Mouse (Mus musculus) CH12.LX (cell line): Measurements from ENCODE around the gene Usp6nl. TPM values are rescaled to one million over a fixed set of nuclear protein-coding genes. Genes with fewer than 3 reads are reported as not detected.

Experiments
- DNase-seq: peaks from one replicate; pipeline ENCODE4 v3.0.0-alpha.2; 2013; ENCODE audit errors: extremely low read depth
- H3K27ac ChIP-seq: 2 replicates; pipeline ENCODE4 v1.5.1; 2012; ENCODE audit warnings: low read depth, mild to moderate bottlenecking, control low read depth, moderate library complexity; ENCODE audit not compliant: insufficient read depth
- H3K27me3 ChIP-seq: replicated peaks from 2 replicates; pipeline ENCODE3; 2012; ENCODE audit warnings: inconsistent platforms
- H3K36me3 ChIP-seq, 2 experiments: replicated peaks in 1 of 2; 2 replicates each; pipeline versions ENCODE3 to v1.6.1; 2012; ENCODE audit warnings: inconsistent platforms in 1 of 2, low read length in 1 of 2, mild to moderate bottlenecking in 1 of 2, mixed read lengths in 1 of 2, moderate library complexity in 1 of 2; ENCODE audit not compliant: control insufficient read depth in 1 of 2, insufficient read depth in 1 of 2
- H3K4me1 ChIP-seq, 2 experiments: 2 replicates each; pipeline ENCODE4 v1.6.1; 2012; ENCODE audit warnings: inconsistent platforms in 1 of 2, moderate library complexity in 1 of 2; ENCODE audit not compliant: insufficient read depth in 2 of 2, control insufficient read depth in 1 of 2
- H3K4me2 ChIP-seq: 2 replicates; pipeline ENCODE4 v1.6.1; 2012; ENCODE audit warnings: low read depth, mild to moderate bottlenecking, control low read depth; ENCODE audit not compliant: poor library complexity, insufficient read depth, severe bottlenecking
- H3K4me3 ChIP-seq, 3 experiments: fragments of 150-350 bp in 1 of 3; sonication (generic) in 1 of 3; replicated peaks in 1 of 3; 2 replicates each; pipeline versions ENCODE3 to v1.5.1; 2011 to 2012; ENCODE audit warnings: low read depth in 2 of 3, low read length in 2 of 3, mild to moderate bottlenecking in 2 of 3, moderate library complexity in 2 of 3, control low read depth in 1 of 3, improper control_type of control experiment in 1 of 3, inconsistent platforms in 1 of 3, mixed read lengths in 1 of 3; ENCODE audit not compliant: poor library complexity in 1 of 3
- H3K79me2 ChIP-seq: replicated peaks from 2 replicates; pipeline ENCODE4 v1.6.1; 2012; ENCODE audit warnings: mild to moderate bottlenecking, moderate library complexity; ENCODE audit not compliant: control insufficient read depth, poor library complexity, insufficient read depth, severe bottlenecking; ENCODE audit errors: extremely low read depth
- H3K9ac ChIP-seq: 2 replicates; pipeline ENCODE4 v1.6.1; 2012; ENCODE audit warnings: low read depth, mild to moderate bottlenecking, control low read depth, moderate library complexity; ENCODE audit not compliant: insufficient read depth
- H3K9me3 ChIP-seq: replicated peaks from 2 replicates; pipeline ENCODE3; 2012; ENCODE audit warnings: low read length, inconsistent platforms, mixed read lengths
- BHLHE40 ChIP-seq: IDR thresholded peaks from 2 replicates; pipeline ENCODE4 v1.6.1; 2011; ENCODE audit warnings: mild to moderate bottlenecking, low read depth, low read length, improper control_type of control experiment
- CHD1 ChIP-seq: IDR thresholded peaks from 2 replicates; pipeline ENCODE4 v1.6.1; 2012; ENCODE audit warnings: low read depth, low read length, improper control_type of control experiment, inconsistent platforms
- CTCF ChIP-seq, 2 experiments: IDR thresholded peaks in 1 of 2; conservative IDR thresholded peaks in 1 of 2; 2 replicates each; pipeline ENCODE4 v1.5.1; 2011 to 2012; ENCODE audit warnings: low read depth in 2 of 2, low read length in 2 of 2, improper control_type of control experiment in 1 of 2, inconsistent platforms in 1 of 2, mild to moderate bottlenecking in 1 of 2, moderate library complexity in 1 of 2
- ELF1 ChIP-seq: IDR thresholded peaks from 2 replicates; pipeline ENCODE4 v1.6.1; 2014; ENCODE audit warnings: low read depth, mild to moderate bottlenecking, inconsistent platforms, low read length, improper control_type of control experiment
- GABPA ChIP-seq: IDR thresholded peaks from 2 replicates; pipeline ENCODE4 v1.6.1; 2012; ENCODE audit warnings: low read depth, low read length, improper control_type of control experiment, inconsistent platforms; ENCODE audit not compliant: insufficient replicate concordance
- HCFC1 ChIP-seq: IDR thresholded peaks from 2 replicates; pipeline ENCODE4 v1.6.1; 2012; ENCODE audit warnings: low read depth, mild to moderate bottlenecking, inconsistent platforms, low read length, improper control_type of control experiment
- IRF4 ChIP-seq: IDR thresholded peaks from 2 replicates; pipeline ENCODE4 v1.6.1; 2014; ENCODE audit warnings: low read depth, mild to moderate bottlenecking, inconsistent platforms, low read length, improper control_type of control experiment
- JUN ChIP-seq: IDR thresholded peaks from 2 replicates; pipeline ENCODE4 v1.6.1; 2011; ENCODE audit warnings: low read depth, mild to moderate bottlenecking, low read length, improper control_type of control experiment, moderate library complexity; ENCODE audit not compliant: insufficient read depth
- JUND ChIP-seq: conservative IDR thresholded peaks from 2 replicates; pipeline ENCODE4 v1.6.1; 2011; ENCODE audit warnings: low read depth, low read length, improper control_type of control experiment
- KAT2A ChIP-seq: IDR thresholded peaks from 2 replicates; pipeline ENCODE4 v1.6.1; 2012; ENCODE audit warnings: low read length, improper control_type of control experiment, inconsistent platforms; ENCODE audit not compliant: insufficient replicate concordance
- MAFK ChIP-seq: IDR thresholded peaks from 2 replicates; pipeline ENCODE4 v1.6.1; 2011; ENCODE audit warnings: low read length, improper control_type of control experiment; ENCODE audit not compliant: insufficient replicate concordance
- MAX ChIP-seq: IDR thresholded peaks from 2 replicates; pipeline ENCODE4 v1.6.1; 2011; ENCODE audit warnings: low read length, improper control_type of control experiment
- MAZ ChIP-seq: IDR thresholded peaks from 2 replicates; pipeline ENCODE4 v1.6.1; 2012; ENCODE audit warnings: low read depth, mild to moderate bottlenecking, inconsistent platforms, low read length, improper control_type of control experiment, moderate library complexity
- MEF2A ChIP-seq: IDR thresholded peaks from 2 replicates; pipeline ENCODE4 v1.6.1; 2014; ENCODE audit warnings: low read depth, mild to moderate bottlenecking, inconsistent platforms, low read length, improper control_type of control experiment, borderline replicate concordance
- MXI1 ChIP-seq: IDR thresholded peaks from 2 replicates; pipeline ENCODE4 v1.6.1; 2011; ENCODE audit warnings: mild to moderate bottlenecking, low read depth, low read length, improper control_type of control experiment
- MYC ChIP-seq: IDR thresholded peaks from 2 replicates; pipeline ENCODE4 v1.6.1; 2011; ENCODE audit warnings: low read depth, mild to moderate bottlenecking, improper control_type of control experiment, low read length
- NELFE ChIP-seq: IDR thresholded peaks from 2 replicates; pipeline ENCODE4 v1.6.1; 2011; ENCODE audit warnings: low read depth, low read length, improper control_type of control experiment
- POLR2AphosphoS2 ChIP-seq: IDR thresholded peaks from 2 replicates; pipeline ENCODE4 v1.6.1; 2011; ENCODE audit warnings: low read depth, low read length, improper control_type of control experiment
- RCOR1 ChIP-seq: conservative IDR thresholded peaks from 2 replicates; pipeline ENCODE4 v1.6.1; 2012; ENCODE audit warnings: low read depth, mild to moderate bottlenecking, inconsistent platforms, low read length, improper control_type of control experiment
- SIN3A ChIP-seq: IDR thresholded peaks from 2 replicates; pipeline ENCODE4 v1.6.1; 2012; ENCODE audit warnings: low read length, improper control_type of control experiment, inconsistent platforms
- SMC3 ChIP-seq: IDR thresholded peaks from 2 replicates; pipeline ENCODE4 v1.6.1; 2011; ENCODE audit warnings: low read depth, low read length, improper control_type of control experiment
- TCF12 ChIP-seq: IDR thresholded peaks from 2 replicates; pipeline ENCODE4 v1.6.1; 2014; ENCODE audit warnings: low read depth, mild to moderate bottlenecking, inconsistent platforms, low read length, improper control_type of control experiment
- USF1 ChIP-seq: IDR thresholded peaks from 2 replicates; pipeline ENCODE4 v1.6.1; 2014; ENCODE audit warnings: low read depth, mild to moderate bottlenecking, inconsistent platforms, low read length, improper control_type of control experiment
- ZC3H11A ChIP-seq: IDR thresholded peaks from 2 replicates; pipeline ENCODE4 v1.6.1; 2012; ENCODE audit warnings: low read depth, mild to moderate bottlenecking, inconsistent platforms, low read length, improper control_type of control experiment
- ZMIZ1 ChIP-seq: IDR thresholded peaks from 2 replicates; pipeline ENCODE4 v1.6.1; 2012; ENCODE audit warnings: low read depth, mild to moderate bottlenecking, inconsistent platforms, low read length, improper control_type of control experiment
- dilution Hi-C: fragments of 300-500 bp; cut with MboI; formaldehyde crosslinking; loops from 2 replicates; pipeline ENCODE4 v1.14.3; 2020; ENCODE audit warnings: low sequenced_read_pairs; ENCODE audit not compliant: extremely low pct_unique_long_range_greater_than_20kb, extremely low pct_ligation_motif_present
- in situ Hi-C: fragments of 300-500 bp; cut with MboI; formaldehyde crosslinking; loops from 3 replicates; pipeline ENCODE4 v1.14.3; 2019; ENCODE audit warnings: low sequenced_read_pairs, low pct_ligation_motif_present, low pct_unique_long_range_greater_than_20kb, mixed read lengths
- polyA plus RNA-seq: library from polyadenylated mRNA; unstranded; fragments of >175 nt; gene quantifications from 2 replicates; pipeline ENCODE4 v1.2.1, GENCODE M21; 2012; ENCODE audit warnings: low read depth; ENCODE audit not compliant: insufficient read length
- total RNA-seq, 2 experiments: library from RNA; depleted of rRNA; stranded (reverse); fragments of 300-350 nt in 1 of 2; fragments of >200 nt in 1 of 2; gene quantifications; 2 replicates each; pipeline ENCODE4 v1.2.3; 2012 to 2014

Usp6nl gene
- total and polyA plus RNA-seq, 3 experiments: 4.1 to 12.1 (median 4.6) TPM

DNA sequence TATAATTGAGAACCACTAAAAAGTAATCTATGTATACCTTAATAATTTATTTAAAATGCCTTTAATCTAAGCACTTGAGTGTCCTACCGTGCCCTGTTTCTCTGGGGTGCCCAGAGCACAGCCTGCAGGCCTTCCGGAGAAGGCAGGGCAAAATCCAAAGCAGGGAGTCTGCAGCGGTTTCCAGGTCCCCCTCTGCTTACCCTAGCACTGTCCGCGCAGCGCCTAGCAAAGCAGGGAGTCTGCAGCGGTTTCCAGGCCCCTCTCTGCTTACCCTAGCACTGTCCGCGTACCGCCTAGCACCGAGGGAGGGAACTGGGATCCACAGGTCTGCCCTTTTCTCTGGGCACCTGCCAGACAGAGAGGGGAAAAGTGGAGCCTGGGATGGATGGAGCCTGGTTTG, 80.9 kb downstream of the Usp6nl start:
- in situ Hi-C loops: loop anchor here (25.0 kb wide), 1 partner anchor 391 kb away; no protein-coding TSS in a partner anchor
- Histone ChIP-seq H3K27ac (no peak overlapping the region), H3K9ac (no peak overlapping the region), H3K36me3 (peaks cover 0 to 23% of the 10 kb centered on the region in 2 experiments), H3K27me3 (no peaks in the 10 kb centered on the region), H3K4me1 (peaks cover 0 to 14% of the 10 kb centered on the region in 2 experiments; a peak in 2 of 4 replicates), H3K4me2 (no peak overlapping the region), H3K79me2 (no peaks in the 10 kb centered on the region), H3K9me3 (no peaks in the 10 kb centered on the region), H3K4me3 (no peak overlapping the region)
- DNase-seq: no peak
- dilution Hi-C loops: no loop called here
- TF ChIP-seq MAFK (no peak), MYC (no peak), ZC3H11A (no peak), MAZ (no peak)
- TF ChIP-seq, all 38 proteins: peak for 0

GRCm38 (mm10) chr2:6403991-6404390, 81.5 kb downstream of the Usp6nl start:
- dilution Hi-C loops: no loop called here

GRCm38 (mm10) chr2:6404627-6405026, 82.2 kb downstream of the Usp6nl start:
- Histone ChIP-seq H3K9ac (no peak overlapping the region), H3K79me2 (no peaks in the 10 kb centered on the region), H3K27ac (no peak overlapping the region), H3K36me3 (peaks cover 2 to 24% of the 10 kb centered on the region in 2 experiments), H3K4me2 (no peak overlapping the region), H3K4me1 (peaks cover 0 to 14% of the 10 kb centered on the region in 2 experiments; a peak in 2 of 4 replicates), H3K4me3 (no peak overlapping the region), H3K9me3 (no peaks in the 10 kb centered on the region), H3K27me3 (no peaks in the 10 kb centered on the region)
- DNase-seq: no peak
- dilution Hi-C loops: no loop called here
- TF ChIP-seq MEF2A (no peak), ELF1 (no peak), GABPA (no peak), ZMIZ1 (no peak), IRF4 (no peak), SIN3A (no peak), RCOR1 (no peak), NELFE (no peak), SMC3 (no peak), CTCF (conservative IDR thresholded peaks at IDR 0.05 in 1 of 2, IDR thresholded peaks at IDR 0.05 in 1 of 2; ENCODE audit: low read depth in 2 of 2, low read length in 2 of 2) (no peak), TCF12 (no peak), HCFC1 (no peak)
- in situ Hi-C loops: loop anchor here (5.0 to 25.0 kb wide), 2 partner anchors 192 to 392 kb away; partner anchors contain the start of gene Echdc3

More at GRCm38 (mm10) chr2:6403991-6404390, 81.5 kb downstream of the Usp6nl start:
- Histone ChIP-seq H3K9me3 (no peaks in the 10 kb centered on the region), H3K4me2 (no peak overlapping the region), H3K27me3 (no peaks in the 10 kb centered on the region), H3K9ac (no peak overlapping the region), H3K27ac (no peak overlapping the region), H3K4me1 (peaks cover 0 to 14% of the 10 kb centered on the region in 2 experiments; a peak in 2 of 4 replicates), H3K79me2 (no peaks in the 10 kb centered on the region), H3K36me3 (peaks cover under 1 to 21% of the 10 kb centered on the region in 2 experiments), H3K4me3 (no peak overlapping the region)
- in situ Hi-C loops: loop anchor here (25.0 kb wide), 1 partner anchor 392 kb away; no protein-coding TSS in a partner anchor
- DNase-seq: no peak
- TF ChIP-seq NELFE (no peak), RCOR1 (no peak), GABPA (no peak), MXI1 (no peak), USF1 (no peak), JUN (no peak), BHLHE40 (no peak), POLR2AphosphoS2 (no peak), KAT2A (no peak), MAX (no peak), ZMIZ1 (no peak), JUND (no peak), ZC3H11A (no peak), MEF2A (no peak), CHD1 (no peak), IRF4 (no peak)
